Mouse (Mus musculus): ENCODE measurements around the gene Mpp4. TPM values are rescaled to one million over a fixed set of nuclear protein-coding genes. Genes with fewer than 3 reads are reported as not detected.

The Mpp4 gene
- polyA plus RNA-seq, 1 experiment from 2014 or later: 0.33 TPM

- DNase-seq (ENCODE audit: low spot score): no peak
- no peak overlapping the region for H3K4me3 ChIP-seq
- no peak overlapping the region for H3K27ac ChIP-seq (replicated peaks)
- WGBS: 84% methylated on average over 5 of the region's 5 CpGs
- H3K4me1 ChIP-seq: peaks cover 5% of the 10 kb centered on the region
- no peaks in the 10 kb centered on the region for H3K9me3 ChIP-seq (replicated peaks)
- H3K27me3 ChIP-seq (ENCODE audit: low read depth, poor library complexity, severe bottlenecking): no peaks in the 10 kb centered on the region
- H3K36me3 ChIP-seq: no peaks in the 10 kb centered on the region
Measured at GRCm38 (mm10) chr1:59125558-59125957, 37.6 kb downstream of the Mpp4 start.

- peak; percentile 96 for DNase-seq (ENCODE audit: low spot score)
- H3K36me3 ChIP-seq: peaks cover 18% of the 10 kb centered on the region
- H3K4me1 ChIP-seq: peaks cover 27% of the 10 kb centered on the region
- H3K4me3 ChIP-seq: peak within 1 kb of the TSS; percentile 70
- WGBS: under 1% methylated on average over 74 of the region's 74 CpGs
- no peaks in the 10 kb centered on the region for H3K27me3 ChIP-seq (ENCODE audit: low read depth, poor library complexity, severe bottlenecking)
- no peaks in the 10 kb centered on the region for H3K9me3 ChIP-seq (replicated peaks)
- peak within 1 kb of the TSS; percentile 94 for H3K27ac ChIP-seq (replicated peaks)
Measured at GRCm38 (mm10) chr1:59119720-59120457, 43.3 kb downstream of the Mpp4 start, which contains the start of gene Tmem237. TSS of gene Tmem237 (minus strand) at chr1:59120408.

GRCm38 (mm10) chr1:59110524-59110923, 52.7 kb downstream of the Mpp4 start:
- Histone ChIP-seq H3K9me3 (replicated peaks) (no peaks in the 10 kb centered on the region), H3K36me3 (peaks cover 89% of the 10 kb centered on the region), H3K27ac (replicated peaks) (no peak overlapping the region), H3K4me1 (no peaks in the 10 kb centered on the region), H3K4me3 (no peak overlapping the region), H3K27me3 (ENCODE audit: low read depth, poor library complexity, severe bottlenecking) (no peaks in the 10 kb centered on the region)
- no peak for DNase-seq (ENCODE audit: low spot score)
- WGBS: 91% methylated on average over 8 of the region's 8 CpGs

GRCm38 (mm10) chr1:59102071-59102470, 61.1 kb downstream of the Mpp4 start:
- peaks cover 55% of the 10 kb centered on the region for H3K36me3 ChIP-seq
- WGBS: 90% methylated on average over 6 of the region's 6 CpGs

GRCm38 (mm10) chr1:59101020-59101419, 62.2 kb downstream of the Mpp4 start:
- DNase-seq (ENCODE audit: low spot score): no peak
- Histone ChIP-seq H3K9me3 (replicated peaks) (no peaks in the 10 kb centered on the region), H3K27me3 (ENCODE audit: low read depth, poor library complexity, severe bottlenecking) (no peaks in the 10 kb centered on the region), H3K4me1 (no peaks in the 10 kb centered on the region), H3K4me3 (no peak overlapping the region), H3K36me3 (peaks cover 44% of the 10 kb centered on the region), H3K27ac (replicated peaks) (no peak overlapping the region)
- 94% methylated on average over 5 of the region's 5 CpGs for WGBS

More at GRCm38 (mm10) chr1:59102071-59102470, 61.1 kb downstream of the Mpp4 start:
- Histone ChIP-seq H3K4me1 (no peaks in the 10 kb centered on the region), H3K4me3 (no peak overlapping the region), H3K27me3 (ENCODE audit: low read depth, poor library complexity, severe bottlenecking) (no peaks in the 10 kb centered on the region), H3K27ac (replicated peaks) (no peak overlapping the region), H3K9me3 (replicated peaks) (no peaks in the 10 kb centered on the region)
- no peak for DNase-seq (ENCODE audit: low spot score)

GRCm38 (mm10) chr1:59094705-59095104, 68.5 kb downstream of the Mpp4 start, which contains the start of gene C2cd6:
TSS of gene C2cd6 (minus strand) at chr1:59094900.
- H3K4me3 ChIP-seq: no peak within 1 kb of the TSS
- no peak for DNase-seq (ENCODE audit: low spot score)
- H3K4me1 ChIP-seq: no peaks in the 10 kb centered on the region
- H3K27ac ChIP-seq (replicated peaks): no peak within 1 kb of the TSS
- 92% methylated on average over 19 of the region's 19 CpGs for WGBS
- peaks cover 7% of the 10 kb centered on the region for H3K36me3 ChIP-seq
- H3K9me3 ChIP-seq (replicated peaks): no peaks in the 10 kb centered on the region
- no peaks in the 10 kb centered on the region for H3K27me3 ChIP-seq (ENCODE audit: low read depth, poor library complexity, severe bottlenecking)

Other genes with a start within 250 kb of the Mpp4 start
- gene Trak2, start 190.0 kb downstream of the Mpp4 start, polyA plus RNA-seq (2016; fragmentation: Nextera tagmentation; extraction: Ambion mirVana): 8.9 and 11.3 TPM in 2 replicates
- 26.8 and 33.9 TPM in 2 replicates for gene Stradb, start 189.9 kb downstream of the Mpp4 start, polyA plus RNA-seq (2016; fragmentation: Nextera tagmentation; extraction: Ambion mirVana)
- gene C2cd6, start 68.5 kb downstream of the Mpp4 start, polyA plus RNA-seq (2016; fragmentation: Nextera tagmentation; extraction: Ambion mirVana): not detected in 2 replicates
- gene Tmem237, start 43.0 kb downstream of the Mpp4 start, polyA plus RNA-seq (2016; fragmentation: Nextera tagmentation; extraction: Ambion mirVana): 52.8 TPM in 2 replicates
- 14.0 and 17.1 TPM in 2 replicates for gene Als2, start 73.8 kb upstream of the Mpp4 start, polyA plus RNA-seq (2016; fragmentation: Nextera tagmentation; extraction: Ambion mirVana)
- 0.77 and 0.82 TPM in 2 replicates for gene Cdk15, start 93.5 kb upstream of the Mpp4 start, polyA plus RNA-seq (2016; fragmentation: Nextera tagmentation; extraction: Ambion mirVana)